Mouse (Mus musculus): Measurements from ENCODE around the gene Dlgap1. TPM values are rescaled to one million over a fixed set of nuclear protein-coding genes. Genes with fewer than 3 reads are reported as not detected.

Dlgap1 gene
- polyA plus RNA-seq, 1 experiment from 2014 or later: 12.3 TPM

- no peaks in the 10 kb centered on the region for H3K27me3 ChIP-seq (replicated peaks)
- H3K4me3 ChIP-seq: no peak overlapping the region
Measured at GRCm38 (mm10) chr17:70750236-70751160, 781.6 kb downstream of the Dlgap1 start.

GRCm38 (mm10) chr17:70751161-70751651 lies 782.3 kb downstream of the Dlgap1 start:
- WGBS: 6% methylated on average over 19 of the region's 19 CpGs
- H3K9ac ChIP-seq: peak overlapping the region; percentile 48
- no peaks in the 10 kb centered on the region for H3K27me3 ChIP-seq (replicated peaks)
- no peak for ATAC-seq (ENCODE audit: low FRiP score, low read depth)
- peak overlapping the region; percentile 15; the same call in 1 of the 2 replicates for H3K4me3 ChIP-seq
- no peaks in the 10 kb centered on the region for H3K36me3 ChIP-seq
- H3K27ac ChIP-seq: no peak overlapping the region
- H3K9me3 ChIP-seq: no peaks in the 10 kb centered on the region
- peaks cover 41% of the 10 kb centered on the region for H3K4me1 ChIP-seq
- H3K4me2 ChIP-seq (replicated peaks): peak overlapping the region; percentile 60

More at GRCm38 (mm10) chr17:70750236-70751160, 781.6 kb downstream of the Dlgap1 start:
- Histone ChIP-seq H3K4me2 (replicated peaks) (peak overlapping the region; percentile 60), H3K9me3 (no peaks in the 10 kb centered on the region), H3K9ac (peak overlapping the region; percentile 48; the same call in 1 of the 2 replicates), H3K27ac (no peak overlapping the region), H3K36me3 (no peaks in the 10 kb centered on the region), H3K4me1 (peaks cover 36% of the 10 kb centered on the region)
- no peak for ATAC-seq (ENCODE audit: low FRiP score, low read depth)
- 53% methylated on average over 17 of the region's 17 CpGs for WGBS

- Histone ChIP-seq H3K36me3 (no peaks in the 10 kb centered on the region), H3K4me2 (replicated peaks) (peak overlapping the region; percentile 60), H3K9ac (no peak overlapping the region), H3K27ac (no peak overlapping the region), H3K9me3 (no peaks in the 10 kb centered on the region), H3K4me3 (0 out of 2 replicates have a peak overlapping the region, but pooled peaks have one; percentile 15), H3K27me3 (replicated peaks) (no peaks in the 10 kb centered on the region), H3K4me1 (peaks cover 37% of the 10 kb centered on the region)
- WGBS: 60% methylated on average over 6 of the region's 6 CpGs
- no peak for ATAC-seq (ENCODE audit: low FRiP score, low read depth)
Measured at GRCm38 (mm10) chr17:70751676-70752075, 782.8 kb downstream of the Dlgap1 start.

- Histone ChIP-seq H3K4me3 (no peak overlapping the region), H3K4me1 (peaks cover 24% of the 10 kb centered on the region), H3K9me3 (no peaks in the 10 kb centered on the region), H3K27ac (no peak overlapping the region), H3K36me3 (no peaks in the 10 kb centered on the region), H3K9ac (no peak overlapping the region), H3K27me3 (replicated peaks) (no peaks in the 10 kb centered on the region), H3K4me2 (replicated peaks) (no peak overlapping the region)
- 58% methylated on average over 13 of the region's 13 CpGs for WGBS
- no peak for ATAC-seq (ENCODE audit: low FRiP score, low read depth)
Measured at GRCm38 (mm10) chr17:70753444-70754032, 784.7 kb downstream of the Dlgap1 start.

GRCm38 (mm10) chr17:70754041-70754440 lies 785.2 kb downstream of the Dlgap1 start:
- H3K9ac ChIP-seq: no peak overlapping the region
- no peak overlapping the region for H3K4me3 ChIP-seq
- ATAC-seq (ENCODE audit: low FRiP score, low read depth): no peak
- WGBS: 81% methylated on average over 9 of the region's 9 CpGs
- H3K9me3 ChIP-seq: no peaks in the 10 kb centered on the region
- H3K27ac ChIP-seq: no peak overlapping the region
- H3K27me3 ChIP-seq (replicated peaks): no peaks in the 10 kb centered on the region
- no peak overlapping the region for H3K4me2 ChIP-seq (replicated peaks)
- no peaks in the 10 kb centered on the region for H3K36me3 ChIP-seq
- H3K4me1 ChIP-seq: peaks cover 23% of the 10 kb centered on the region

- Histone ChIP-seq H3K4me3 (no peak overlapping the region), H3K27ac (no peak overlapping the region)
Measured at GRCm38 (mm10) chr17:70754638-70755037, 785.8 kb downstream of the Dlgap1 start.

GRCm38 (mm10) chr17:70755039-70755668 lies 786.3 kb downstream of the Dlgap1 start:
- Histone ChIP-seq H3K4me3 (peak overlapping the region; percentile 8; the same call in 1 of the 2 replicates), H3K9ac (no peak overlapping the region), H3K4me1 (peaks cover 23% of the 10 kb centered on the region), H3K27me3 (replicated peaks) (no peaks in the 10 kb centered on the region), H3K27ac (no peak overlapping the region; the same call in 1 of the 2 replicates), H3K36me3 (no peaks in the 10 kb centered on the region), H3K4me2 (replicated peaks) (peak overlapping the region; percentile 49), H3K9me3 (no peaks in the 10 kb centered on the region)
- WGBS: under 1% methylated on average over 22 of the region's 22 CpGs
- peak; percentile 85 for ATAC-seq (ENCODE audit: low FRiP score, low read depth)

More at GRCm38 (mm10) chr17:70754638-70755037, 785.8 kb downstream of the Dlgap1 start:
- peak overlapping the region; percentile 49 for H3K4me2 ChIP-seq (replicated peaks)
- peaks cover 23% of the 10 kb centered on the region for H3K4me1 ChIP-seq
- no peak for ATAC-seq (ENCODE audit: low FRiP score, low read depth)
- 51% methylated on average over 7 of the region's 7 CpGs for WGBS
- no peaks in the 10 kb centered on the region for H3K36me3 ChIP-seq
- no peaks in the 10 kb centered on the region for H3K9me3 ChIP-seq
- H3K9ac ChIP-seq: no peak overlapping the region
- H3K27me3 ChIP-seq (replicated peaks): no peaks in the 10 kb centered on the region

GRCm38 (mm10) chr17:70755669-70756263 lies 786.9 kb downstream of the Dlgap1 start:
- H3K4me2 ChIP-seq (replicated peaks): peak overlapping the region; percentile 49
- peaks cover 21% of the 10 kb centered on the region for H3K4me1 ChIP-seq
- ATAC-seq (ENCODE audit: low FRiP score, low read depth): peak; percentile 76
- H3K27ac ChIP-seq: no peak overlapping the region
- no peaks in the 10 kb centered on the region for H3K9me3 ChIP-seq
- H3K9ac ChIP-seq: no peak overlapping the region
- H3K27me3 ChIP-seq (replicated peaks): no peaks in the 10 kb centered on the region
- peak overlapping the region; percentile 8; the same call in 1 of the 2 replicates for H3K4me3 ChIP-seq
- 2% methylated on average over 13 of the region's 14 CpGs for WGBS
- no peaks in the 10 kb centered on the region for H3K36me3 ChIP-seq

- 97% methylated on average over 7 of the region's 7 CpGs for WGBS
- H3K4me1 ChIP-seq: no peaks in the 10 kb centered on the region
- no peak overlapping the region for H3K4me2 ChIP-seq (replicated peaks)
- no peak overlapping the region for H3K27ac ChIP-seq
- H3K27me3 ChIP-seq (replicated peaks): no peaks in the 10 kb centered on the region
- H3K9me3 ChIP-seq: no peaks in the 10 kb centered on the region
- H3K36me3 ChIP-seq: no peaks in the 10 kb centered on the region
- ATAC-seq (ENCODE audit: low FRiP score, low read depth): no peak
- no peak overlapping the region for H3K4me3 ChIP-seq
- no peak overlapping the region for H3K9ac ChIP-seq
Measured at GRCm38 (mm10) chr17:70762001-70762400, 793.1 kb downstream of the Dlgap1 start.

GRCm38 (mm10) chr17:70762634-70763033 lies 793.8 kb downstream of the Dlgap1 start:
- no peak overlapping the region for H3K4me2 ChIP-seq (replicated peaks)
- H3K4me1 ChIP-seq: no peaks in the 10 kb centered on the region
- H3K27ac ChIP-seq: no peak overlapping the region
- H3K9ac ChIP-seq: no peak overlapping the region
- H3K27me3 ChIP-seq (replicated peaks): no peaks in the 10 kb centered on the region
- H3K9me3 ChIP-seq: no peaks in the 10 kb centered on the region
- WGBS: 81% methylated on average over 10 of the region's 10 CpGs
- ATAC-seq (ENCODE audit: low FRiP score, low read depth): no peak
- no peaks in the 10 kb centered on the region for H3K36me3 ChIP-seq
- no peak overlapping the region for H3K4me3 ChIP-seq

- WGBS: 95% methylated on average over 9 of the region's 9 CpGs
Measured at GRCm38 (mm10) chr17:70765337-70765736, 796.5 kb downstream of the Dlgap1 start.

More at GRCm38 (mm10) chr17:70765337-70765736, 796.5 kb downstream of the Dlgap1 start:
- ATAC-seq (ENCODE audit: low FRiP score, low read depth): no peak
- Histone ChIP-seq H3K4me3 (no peak overlapping the region), H3K9me3 (0 out of 2 replicates have a peak, but pooled peaks cover 4% of the 10 kb centered on the region), H3K9ac (no peak overlapping the region), H3K4me1 (no peaks in the 10 kb centered on the region), H3K27me3 (replicated peaks) (no peaks in the 10 kb centered on the region), H3K27ac (no peak overlapping the region), H3K36me3 (no peaks in the 10 kb centered on the region), H3K4me2 (replicated peaks) (no peak overlapping the region)

Data from neural tube, embryonic 12.5 days (tissue).